Mouse (Mus musculus): ENCODE measurements around the gene Klc2.
A peak's percentile ranks its signal among the peaks of the same experiment; 100 is the strongest.
"Not testable (repeated sequence)": the region's sequence is repeated elsewhere in the genome, so short reads cannot be mapped to it uniquely, and the experiment has no call there.

The Klc2 gene

GRCm38 (mm10) chr19:5106074-5106473, 12.3 kb downstream of the Klc2 start:
- DNase-seq (ENCODE audit: low spot score) = no peak

- DNase-seq (ENCODE audit: low spot score) = no peak
Measured at GRCm38 (mm10) chr19:5098363-5099143, 19.8 kb downstream of the Klc2 start, which contains the start of gene Cnih2. Cnih2 (minus strand) TSS chr19:5098521.

- no peak for DNase-seq (ENCODE audit: low spot score)
Measured at GRCm38 (mm10) chr19:5097521-5098362, 20.6 kb downstream of the Klc2 start.

DNA sequence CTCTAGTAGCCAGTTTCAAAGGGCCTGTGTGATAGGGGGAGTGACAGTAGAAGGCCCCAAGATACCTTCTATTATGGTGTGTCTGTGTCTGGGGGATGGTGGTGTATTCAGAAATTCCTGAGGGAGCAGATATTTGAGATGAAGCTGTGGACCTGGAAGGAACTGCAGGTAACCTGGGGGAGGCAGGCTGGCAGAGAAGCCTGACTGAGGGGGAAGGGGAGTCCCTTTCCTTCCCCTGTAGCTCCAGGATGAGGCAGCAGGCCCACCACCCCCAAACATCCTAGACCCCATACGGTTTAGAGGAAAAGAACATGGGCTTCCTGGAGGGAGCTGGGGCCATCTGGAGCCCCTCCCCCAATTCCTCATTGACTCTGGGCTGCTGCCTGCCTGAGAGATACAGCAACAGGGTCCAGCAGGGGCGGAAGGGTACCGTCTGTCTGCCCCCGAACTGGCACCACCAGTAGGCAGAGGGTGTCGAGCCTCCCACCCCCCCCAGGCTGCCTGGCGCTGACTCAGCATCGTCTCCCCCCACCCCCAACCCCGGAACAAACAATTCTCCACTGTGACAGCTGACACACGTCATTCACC, 22.4 kb downstream of the Klc2 start:
- DNase-seq (ENCODE audit: low spot score) = no peak

DNA sequence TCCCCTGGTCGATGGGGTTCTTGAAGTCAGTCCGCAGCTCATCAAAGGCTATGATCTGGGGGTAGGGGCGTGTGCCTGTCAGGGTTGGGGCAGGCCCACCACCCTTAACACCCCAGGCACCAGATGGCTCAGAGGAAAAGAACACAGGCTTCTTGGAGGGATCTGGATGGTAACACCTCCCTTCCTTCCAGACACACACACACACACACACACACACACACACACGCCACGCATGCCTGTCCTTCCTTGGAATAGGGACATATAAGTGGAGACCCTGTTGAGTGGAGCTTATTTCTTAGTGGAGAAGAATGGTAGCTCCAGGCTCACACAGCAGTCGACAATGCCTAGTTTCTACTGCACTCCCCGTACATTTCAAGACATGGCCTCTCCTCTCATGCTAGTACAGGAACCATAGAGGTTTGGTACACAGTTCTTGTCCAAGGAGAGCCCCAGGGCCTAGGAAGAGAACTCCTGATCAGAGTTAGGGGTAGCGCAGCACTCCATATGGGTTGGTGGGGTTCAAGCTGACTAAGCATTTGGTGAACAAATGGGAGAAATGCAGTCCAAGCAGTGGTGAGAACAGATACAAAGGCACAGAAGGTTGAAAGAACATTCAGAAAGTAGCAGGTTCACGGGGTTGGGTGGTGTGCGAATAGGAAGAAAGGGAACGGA, 23.5 kb downstream of the Klc2 start:
- DNase-seq (ENCODE audit: low spot score) = no peak

- DNase-seq (ENCODE audit: low spot score) = peak; percentile 86
Measured at GRCm38 (mm10) chr19:5094243-5094632, 24.1 kb downstream of the Klc2 start.

GRCm38 (mm10) chr19:5093481-5094242, 24.7 kb downstream of the Klc2 start:
- DNase-seq (ENCODE audit: low spot score) = no peak

DNA sequence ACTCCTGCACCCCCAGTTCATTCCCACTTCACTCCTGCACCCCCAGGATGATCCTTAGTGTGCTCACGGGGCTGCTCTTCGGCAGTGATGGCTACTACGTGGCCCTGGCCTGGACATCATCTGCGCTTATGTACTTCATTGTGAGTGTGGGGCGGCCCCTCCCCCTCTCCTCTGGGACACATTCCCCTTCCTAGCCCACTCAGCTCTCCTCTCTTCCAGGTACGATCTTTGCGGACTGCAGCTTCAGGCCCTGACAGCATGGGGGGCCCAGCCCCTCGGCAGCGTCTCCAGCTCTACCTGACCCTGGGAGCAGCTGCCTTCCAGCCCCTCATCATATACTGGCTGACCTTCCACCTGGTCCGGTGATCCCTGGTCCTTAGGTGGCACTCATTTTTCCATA, 26.3 kb downstream of the Klc2 start:
- DNase-seq (ENCODE audit: low spot score) = no peak

- no peak for DNase-seq (ENCODE audit: low spot score)
Measured at GRCm38 (mm10) chr19:5089324-5089723, 29.0 kb downstream of the Klc2 start.

GRCm38 (mm10) chr19:5087884-5088728, 30.3 kb downstream of the Klc2 start, which contains the start of gene Yif1a:
Yif1a (plus strand) TSS chr19:5088538.
- peak; percentile 97 for DNase-seq (ENCODE audit: low spot score)

GRCm38 (mm10) chr19:5086533-5086932, 31.8 kb downstream of the Klc2 start:
- not testable (repeated sequence) for DNase-seq (ENCODE audit: low spot score)

DNA sequence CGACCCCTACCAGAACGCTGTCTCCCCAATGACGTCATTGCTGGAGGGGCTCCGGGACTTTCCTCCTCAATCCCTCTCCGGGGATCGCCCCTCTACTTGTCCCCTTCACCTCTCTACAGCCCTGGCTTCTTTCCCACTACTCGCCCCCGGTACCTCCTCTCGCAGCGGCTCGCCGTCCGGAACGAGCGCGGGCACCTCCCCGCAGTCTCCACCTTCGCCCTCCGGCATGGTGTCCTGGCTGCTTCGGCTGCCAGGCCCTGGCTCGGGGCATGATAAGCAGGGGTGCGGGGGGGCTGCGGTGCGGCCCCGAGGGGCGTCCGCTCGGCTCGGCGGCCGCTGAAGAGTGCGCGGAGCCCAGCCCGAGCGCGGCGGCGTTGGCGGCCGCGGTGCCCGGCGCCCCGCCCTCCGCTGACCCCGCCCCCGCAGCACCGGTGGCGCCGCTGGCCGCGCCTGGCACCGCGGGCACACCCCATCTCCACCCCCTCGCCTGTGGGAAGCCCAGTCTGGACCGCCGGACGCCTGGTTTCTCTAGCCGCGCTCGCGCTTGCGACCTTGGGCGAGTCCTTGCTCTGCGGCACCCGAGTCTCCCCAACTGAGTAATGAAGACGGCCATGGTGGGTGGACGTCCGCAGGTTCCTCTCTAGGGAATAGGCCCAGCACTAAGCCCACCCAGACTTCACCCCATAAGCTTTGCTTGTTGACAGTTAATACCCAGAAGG, 33.1 kb downstream of the Klc2 start, which contains the start of gene Tmem151a:
Gene Tmem151a (minus strand): TSS at position 387 of the 719 bp plus-strand sequence.
- no peak for DNase-seq (ENCODE audit: low spot score)

GRCm38 (mm10) chr19:5084834-5085144, 33.6 kb downstream of the Klc2 start:
- no peak for DNase-seq (ENCODE audit: low spot score)

GRCm38 (mm10) chr19:5083961-5084833, 34.2 kb downstream of the Klc2 start:
- no peak for DNase-seq (ENCODE audit: low spot score)

- no peak for DNase-seq (ENCODE audit: low spot score)
Measured at GRCm38 (mm10) chr19:5082596-5082995, 35.8 kb downstream of the Klc2 start.

DNA sequence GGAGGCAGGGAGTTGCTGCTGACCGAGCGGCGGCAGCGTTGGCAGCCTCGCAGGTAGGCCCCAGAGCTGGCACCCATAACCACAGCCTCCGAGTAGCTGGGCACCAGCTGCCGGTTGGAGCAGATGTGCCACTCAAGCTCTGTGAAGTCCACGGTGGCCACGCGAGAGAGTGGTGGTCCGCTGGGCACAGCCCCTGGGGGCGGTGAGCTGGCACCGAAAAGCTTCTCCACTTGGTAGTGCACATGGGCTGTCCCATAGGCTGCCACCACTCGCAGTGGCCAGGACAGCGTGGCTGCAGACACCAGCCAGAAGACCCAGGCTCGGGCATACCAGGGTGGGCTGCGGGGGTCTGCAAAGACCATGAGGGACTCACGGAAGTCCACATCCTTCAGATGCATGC, 36.4 kb downstream of the Klc2 start:
- no peak for DNase-seq (ENCODE audit: low spot score)

DNA sequence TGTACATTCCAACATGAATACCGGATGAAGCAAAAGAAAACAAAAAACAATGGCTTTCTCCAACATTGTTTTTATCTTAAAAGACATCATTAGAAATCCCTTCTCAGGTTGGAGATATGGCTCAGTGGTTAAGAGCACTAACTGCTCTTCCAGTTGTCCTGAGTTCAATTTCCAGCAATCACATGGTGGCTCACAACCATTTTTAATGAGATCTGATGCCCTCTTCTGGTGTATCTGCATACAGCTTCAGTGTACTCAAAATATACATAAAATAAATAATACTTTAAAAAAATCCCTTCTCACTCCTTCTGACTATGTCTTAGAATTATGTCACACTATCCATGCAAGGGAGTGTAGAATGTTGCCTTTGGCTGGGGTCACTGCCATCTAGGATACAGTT, 39.1 kb downstream of the Klc2 start:
- DNase-seq (ENCODE audit: low spot score) = no peak

DNA sequence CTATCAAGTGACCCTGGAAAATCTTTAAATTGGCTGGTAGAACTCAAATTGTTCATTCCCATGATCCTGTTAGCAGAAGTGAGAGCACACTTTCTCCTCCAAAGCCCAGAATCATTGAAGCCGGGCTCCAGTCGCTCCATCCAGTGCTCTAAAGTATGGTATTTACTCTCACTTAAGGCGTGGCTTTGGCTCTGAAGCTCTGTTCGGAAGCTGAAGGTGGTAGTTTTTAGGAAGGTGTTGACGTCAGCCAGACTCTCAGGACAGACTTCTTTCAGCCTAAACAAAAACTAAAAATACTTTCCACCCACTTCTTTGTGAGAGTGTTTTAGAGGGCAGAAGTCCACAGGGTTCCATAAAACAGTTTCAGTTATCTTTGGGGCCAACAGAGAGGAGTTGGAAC, 44.8 kb downstream of the Klc2 start:
- no peak for DNase-seq (ENCODE audit: low spot score)

GRCm38 (mm10) chr19:5073028-5073427, 45.3 kb downstream of the Klc2 start:
- peak; percentile 58 for DNase-seq (ENCODE audit: low spot score)
